Mouse (Mus musculus): ENCODE measurements around the gene Brd1.

DNA sequence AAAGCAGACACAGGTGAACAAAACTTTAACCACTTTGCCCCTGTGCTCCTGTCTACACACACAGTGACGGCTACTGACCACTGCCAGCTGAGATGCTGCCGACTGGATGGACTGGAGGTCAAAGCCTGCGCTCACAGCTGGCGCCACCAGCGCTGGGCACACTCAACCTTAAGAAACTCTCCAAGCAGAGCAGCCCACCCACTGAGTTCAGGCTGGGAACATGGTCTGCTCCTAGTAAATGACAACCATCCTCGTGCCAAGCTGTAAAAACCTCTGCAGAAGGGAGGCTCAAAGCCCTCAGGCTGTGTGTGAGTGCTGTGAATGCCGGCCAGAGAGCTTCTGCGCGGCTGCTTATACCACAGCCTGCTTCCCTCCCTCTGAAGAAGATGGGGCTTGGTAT lies 16.8 kb downstream of the Brd1 start:
- TF ChIP-seq CTCF (IDR thresholded peaks at IDR 0.05; ENCODE audit: control insufficient read depth, insufficient read depth, insufficient replicate concordance, low read depth, low read length) (no peak), POLR2A (IDR thresholded peaks at IDR 0.05; ENCODE audit: control insufficient read depth, low read depth, low read length) (no peak)
